Mouse (Mus musculus) CH12.LX (cell line): ENCODE data around the gene Keap1. TPM values are rescaled to one million over a fixed set of nuclear protein-coding genes. Genes with fewer than 3 reads are reported as not detected.
"Not testable (repeated sequence)": the region's sequence is repeated elsewhere in the genome, so short reads cannot be mapped to it uniquely, and the experiment has no call there.

Experiments used
- DNase-seq: peaks from one replicate; pipeline ENCODE4 v3.0.0-alpha.2; 2013; ENCODE audit errors: extremely low read depth
- H3K27ac ChIP-seq: 2 replicates; pipeline ENCODE4 v1.5.1; 2012; ENCODE audit warnings: low read depth, mild to moderate bottlenecking, control low read depth, moderate library complexity; ENCODE audit not compliant: insufficient read depth
- H3K27me3 ChIP-seq: replicated peaks from 2 replicates; pipeline ENCODE3; 2012; ENCODE audit warnings: inconsistent platforms
- H3K36me3 ChIP-seq, 2 experiments: replicated peaks in 1 of 2; 2 replicates each; pipeline versions ENCODE3 to v1.6.1; 2012; ENCODE audit warnings: inconsistent platforms in 1 of 2, low read length in 1 of 2, mild to moderate bottlenecking in 1 of 2, mixed read lengths in 1 of 2, moderate library complexity in 1 of 2; ENCODE audit not compliant: control insufficient read depth in 1 of 2, insufficient read depth in 1 of 2
- H3K4me1 ChIP-seq, 2 experiments: 2 replicates each; pipeline ENCODE4 v1.6.1; 2012; ENCODE audit warnings: inconsistent platforms in 1 of 2, moderate library complexity in 1 of 2; ENCODE audit not compliant: insufficient read depth in 2 of 2, control insufficient read depth in 1 of 2
- H3K4me2 ChIP-seq: 2 replicates; pipeline ENCODE4 v1.6.1; 2012; ENCODE audit warnings: low read depth, mild to moderate bottlenecking, control low read depth; ENCODE audit not compliant: poor library complexity, insufficient read depth, severe bottlenecking
- H3K4me3 ChIP-seq, 3 experiments: fragments of 150-350 bp in 1 of 3; sonication (generic) in 1 of 3; replicated peaks in 1 of 3; 2 replicates each; pipeline versions ENCODE3 to v1.5.1; 2011 to 2012; ENCODE audit warnings: low read depth in 2 of 3, low read length in 2 of 3, mild to moderate bottlenecking in 2 of 3, moderate library complexity in 2 of 3, control low read depth in 1 of 3, improper control_type of control experiment in 1 of 3, inconsistent platforms in 1 of 3, mixed read lengths in 1 of 3; ENCODE audit not compliant: poor library complexity in 1 of 3
- H3K79me2 ChIP-seq: replicated peaks from 2 replicates; pipeline ENCODE4 v1.6.1; 2012; ENCODE audit warnings: mild to moderate bottlenecking, moderate library complexity; ENCODE audit not compliant: control insufficient read depth, poor library complexity, insufficient read depth, severe bottlenecking; ENCODE audit errors: extremely low read depth
- H3K9ac ChIP-seq: 2 replicates; pipeline ENCODE4 v1.6.1; 2012; ENCODE audit warnings: low read depth, mild to moderate bottlenecking, control low read depth, moderate library complexity; ENCODE audit not compliant: insufficient read depth
- H3K9me3 ChIP-seq: replicated peaks from 2 replicates; pipeline ENCODE3; 2012; ENCODE audit warnings: low read length, inconsistent platforms, mixed read lengths
- BHLHE40 ChIP-seq: IDR thresholded peaks from 2 replicates; pipeline ENCODE4 v1.6.1; 2011; ENCODE audit warnings: mild to moderate bottlenecking, low read depth, low read length, improper control_type of control experiment
- CHD2 ChIP-seq: IDR thresholded peaks from 2 replicates; pipeline ENCODE4 v1.6.1; 2011; ENCODE audit warnings: low read length, improper control_type of control experiment
- CTCF ChIP-seq, 2 experiments: IDR thresholded peaks in 1 of 2; conservative IDR thresholded peaks in 1 of 2; 2 replicates each; pipeline ENCODE4 v1.5.1; 2011 to 2012; ENCODE audit warnings: low read depth in 2 of 2, low read length in 2 of 2, improper control_type of control experiment in 1 of 2, inconsistent platforms in 1 of 2, mild to moderate bottlenecking in 1 of 2, moderate library complexity in 1 of 2
- ELF1 ChIP-seq: IDR thresholded peaks from 2 replicates; pipeline ENCODE4 v1.6.1; 2014; ENCODE audit warnings: low read depth, mild to moderate bottlenecking, inconsistent platforms, low read length, improper control_type of control experiment
- ETS1 ChIP-seq: conservative IDR thresholded peaks from 2 replicates; pipeline ENCODE4 v1.6.1; 2012; ENCODE audit warnings: low read depth, mild to moderate bottlenecking, inconsistent platforms, low read length, improper control_type of control experiment, moderate library complexity
- HCFC1 ChIP-seq: IDR thresholded peaks from 2 replicates; pipeline ENCODE4 v1.6.1; 2012; ENCODE audit warnings: low read depth, mild to moderate bottlenecking, inconsistent platforms, low read length, improper control_type of control experiment
- MAFK ChIP-seq: IDR thresholded peaks from 2 replicates; pipeline ENCODE4 v1.6.1; 2011; ENCODE audit warnings: low read length, improper control_type of control experiment; ENCODE audit not compliant: insufficient replicate concordance
- MAZ ChIP-seq: IDR thresholded peaks from 2 replicates; pipeline ENCODE4 v1.6.1; 2012; ENCODE audit warnings: low read depth, mild to moderate bottlenecking, inconsistent platforms, low read length, improper control_type of control experiment, moderate library complexity
- MXI1 ChIP-seq: IDR thresholded peaks from 2 replicates; pipeline ENCODE4 v1.6.1; 2011; ENCODE audit warnings: mild to moderate bottlenecking, low read depth, low read length, improper control_type of control experiment
- NRF1 ChIP-seq: IDR thresholded peaks from 2 replicates; pipeline ENCODE4 v1.6.1; 2014; ENCODE audit warnings: low read depth, mild to moderate bottlenecking, inconsistent platforms, low read length, improper control_type of control experiment, moderate library complexity
- POLR2A ChIP-seq: IDR thresholded peaks from 2 replicates; pipeline ENCODE4 v1.6.1; 2011; ENCODE audit warnings: low read depth, mild to moderate bottlenecking, improper control_type of control experiment, low read length
- POLR2AphosphoS2 ChIP-seq: IDR thresholded peaks from 2 replicates; pipeline ENCODE4 v1.6.1; 2011; ENCODE audit warnings: low read depth, low read length, improper control_type of control experiment
- RAD21 ChIP-seq: IDR thresholded peaks from 2 replicates; pipeline ENCODE4 v1.6.1; 2011; ENCODE audit warnings: low read depth, mild to moderate bottlenecking, low read length, improper control_type of control experiment, moderate library complexity
- RCOR1 ChIP-seq: conservative IDR thresholded peaks from 2 replicates; pipeline ENCODE4 v1.6.1; 2012; ENCODE audit warnings: low read depth, mild to moderate bottlenecking, inconsistent platforms, low read length, improper control_type of control experiment
- SIN3A ChIP-seq: IDR thresholded peaks from 2 replicates; pipeline ENCODE4 v1.6.1; 2012; ENCODE audit warnings: low read length, improper control_type of control experiment, inconsistent platforms
- SMC3 ChIP-seq: IDR thresholded peaks from 2 replicates; pipeline ENCODE4 v1.6.1; 2011; ENCODE audit warnings: low read depth, low read length, improper control_type of control experiment
- ZC3H11A ChIP-seq: IDR thresholded peaks from 2 replicates; pipeline ENCODE4 v1.6.1; 2012; ENCODE audit warnings: low read depth, mild to moderate bottlenecking, inconsistent platforms, low read length, improper control_type of control experiment
- ZKSCAN1 ChIP-seq: IDR thresholded peaks from 2 replicates; pipeline ENCODE4 v1.6.1; 2012; ENCODE audit warnings: low read depth, inconsistent platforms, low read length, improper control_type of control experiment, borderline replicate concordance
- dilution Hi-C: fragments of 300-500 bp; cut with MboI; formaldehyde crosslinking; loops from 2 replicates; pipeline ENCODE4 v1.14.3; 2020; ENCODE audit warnings: low sequenced_read_pairs; ENCODE audit not compliant: extremely low pct_unique_long_range_greater_than_20kb, extremely low pct_ligation_motif_present
- in situ Hi-C: fragments of 300-500 bp; cut with MboI; formaldehyde crosslinking; loops from 3 replicates; pipeline ENCODE4 v1.14.3; 2019; ENCODE audit warnings: low sequenced_read_pairs, low pct_ligation_motif_present, low pct_unique_long_range_greater_than_20kb, mixed read lengths
- polyA plus RNA-seq: library from polyadenylated mRNA; unstranded; fragments of >175 nt; gene quantifications from 2 replicates; pipeline ENCODE4 v1.2.1, GENCODE M21; 2012; ENCODE audit warnings: low read depth; ENCODE audit not compliant: insufficient read length
- total RNA-seq, 2 experiments: library from RNA; depleted of rRNA; stranded (reverse); fragments of 300-350 nt in 1 of 2; fragments of >200 nt in 1 of 2; gene quantifications; 2 replicates each; pipeline ENCODE4 v1.2.3; 2012 to 2014

Gene Keap1
- total and polyA plus RNA-seq, 3 experiments: 18.4 to 41.7 (median 31.2) TPM

- no peak overlapping the region for H3K9ac ChIP-seq
- H3K27me3 ChIP-seq: no peaks in the 10 kb centered on the region
- peaks cover 0 to 5% of the 10 kb centered on the region in 2 experiments for H3K36me3 ChIP-seq
- H3K4me3 ChIP-seq: no peak overlapping the region
- in situ Hi-C loops: no loop called here
- no peak for TF ChIP-seq ZKSCAN1
- no peak for TF ChIP-seq NRF1
- TF ChIP-seq CHD2: no peak
- no peak overlapping the region for H3K27ac ChIP-seq
- H3K4me2 ChIP-seq: no peak overlapping the region
- H3K9me3 ChIP-seq: no peaks in the 10 kb centered on the region
- dilution Hi-C loops: no loop called here
- peaks cover 0 to 26% of the 10 kb centered on the region in 2 experiments; a peak in 3 of 4 replicates for H3K4me1 ChIP-seq
- no peak for DNase-seq
- H3K79me2 ChIP-seq: peaks cover 6% of the 10 kb centered on the region
Observed at GRCm38 (mm10) chr9:21261831-21262230, 22.7 kb upstream of the Keap1 start.

- Histone ChIP-seq H3K36me3 (no peaks in the 10 kb centered on the region), H3K4me2 (no peak overlapping the region), H3K4me3 (no peak overlapping the region), H3K4me1 (peaks cover 0 to 13% of the 10 kb centered on the region in 2 experiments; a peak in 2 of 4 replicates), H3K9me3 (no peaks in the 10 kb centered on the region), H3K79me2 (no peaks in the 10 kb centered on the region), H3K27ac (no peak overlapping the region), H3K27me3 (no peaks in the 10 kb centered on the region)
- in situ Hi-C loops (no loop called here), dilution Hi-C loops (no loop called here)
- TF ChIP-seq MAFK (no peak), POLR2A (no peak), MAZ (no peak), SMC3 (no peak), BHLHE40 (no peak), CTCF (conservative IDR thresholded peaks at IDR 0.05 in 1 of 2, IDR thresholded peaks at IDR 0.05 in 1 of 2; ENCODE audit: low read depth in 2 of 2, low read length in 2 of 2) (no peak), ELF1 (no peak), MXI1 (no peak), ZKSCAN1 (no peak), POLR2AphosphoS2 (no peak), NRF1 (no peak), ETS1 (no peak), RAD21 (no peak), ZC3H11A (no peak), SIN3A (no peak), HCFC1 (no peak), RCOR1 (no peak)
- TF ChIP-seq, all 38 proteins: peak for 0
- H3K9ac ChIP-seq: no peak overlapping the region
- no peak for DNase-seq
Observed at GRCm38 (mm10) chr9:21260491-21261040, 21.4 kb upstream of the Keap1 start.

GRCm38 (mm10) chr9:21256349-21256748 lies 17.2 kb upstream of the Keap1 start:
- H3K4me2 ChIP-seq, dilution Hi-C loops, in situ Hi-C loops, H3K9ac ChIP-seq, DNase-seq, H3K9me3 ChIP-seq, H3K27me3 ChIP-seq, H3K27ac ChIP-seq, H3K36me3 ChIP-seq, H3K79me2 ChIP-seq, H3K4me3 ChIP-seq, H3K4me1 ChIP-seq: not testable (repeated sequence)
